Mouse (Mus musculus) CH12.LX (cell line): ENCODE measurements around the gene Gm5114. TPM values are rescaled to one million over a fixed set of nuclear protein-coding genes. Genes with fewer than 3 reads are reported as not detected.

Experiments
- DNase-seq: peaks from one replicate; pipeline ENCODE4 v3.0.0-alpha.2; 2013; ENCODE audit errors: extremely low read depth
- H3K27ac ChIP-seq: 2 replicates; pipeline ENCODE4 v1.5.1; 2012; ENCODE audit warnings: low read depth, mild to moderate bottlenecking, control low read depth, moderate library complexity; ENCODE audit not compliant: insufficient read depth
- H3K27me3 ChIP-seq: replicated peaks from 2 replicates; pipeline ENCODE3; 2012; ENCODE audit warnings: inconsistent platforms
- H3K36me3 ChIP-seq, 2 experiments: replicated peaks in 1 of 2; 2 replicates each; pipeline versions ENCODE3 to v1.6.1; 2012; ENCODE audit warnings: inconsistent platforms in 1 of 2, low read length in 1 of 2, mild to moderate bottlenecking in 1 of 2, mixed read lengths in 1 of 2, moderate library complexity in 1 of 2; ENCODE audit not compliant: control insufficient read depth in 1 of 2, insufficient read depth in 1 of 2
- H3K4me1 ChIP-seq, 2 experiments: 2 replicates each; pipeline ENCODE4 v1.6.1; 2012; ENCODE audit warnings: inconsistent platforms in 1 of 2, moderate library complexity in 1 of 2; ENCODE audit not compliant: insufficient read depth in 2 of 2, control insufficient read depth in 1 of 2
- H3K4me2 ChIP-seq: 2 replicates; pipeline ENCODE4 v1.6.1; 2012; ENCODE audit warnings: low read depth, mild to moderate bottlenecking, control low read depth; ENCODE audit not compliant: poor library complexity, insufficient read depth, severe bottlenecking
- H3K4me3 ChIP-seq, 3 experiments: fragments of 150-350 bp in 1 of 3; sonication (generic) in 1 of 3; replicated peaks in 1 of 3; 2 replicates each; pipeline versions ENCODE3 to v1.5.1; 2011 to 2012; ENCODE audit warnings: low read depth in 2 of 3, low read length in 2 of 3, mild to moderate bottlenecking in 2 of 3, moderate library complexity in 2 of 3, control low read depth in 1 of 3, improper control_type of control experiment in 1 of 3, inconsistent platforms in 1 of 3, mixed read lengths in 1 of 3; ENCODE audit not compliant: poor library complexity in 1 of 3
- H3K79me2 ChIP-seq: replicated peaks from 2 replicates; pipeline ENCODE4 v1.6.1; 2012; ENCODE audit warnings: mild to moderate bottlenecking, moderate library complexity; ENCODE audit not compliant: control insufficient read depth, poor library complexity, insufficient read depth, severe bottlenecking; ENCODE audit errors: extremely low read depth
- H3K9ac ChIP-seq: 2 replicates; pipeline ENCODE4 v1.6.1; 2012; ENCODE audit warnings: low read depth, mild to moderate bottlenecking, control low read depth, moderate library complexity; ENCODE audit not compliant: insufficient read depth
- H3K9me3 ChIP-seq: replicated peaks from 2 replicates; pipeline ENCODE3; 2012; ENCODE audit warnings: low read length, inconsistent platforms, mixed read lengths
- BHLHE40 ChIP-seq: IDR thresholded peaks from 2 replicates; pipeline ENCODE4 v1.6.1; 2011; ENCODE audit warnings: mild to moderate bottlenecking, low read depth, low read length, improper control_type of control experiment
- CHD2 ChIP-seq: IDR thresholded peaks from 2 replicates; pipeline ENCODE4 v1.6.1; 2011; ENCODE audit warnings: low read length, improper control_type of control experiment
- ELF1 ChIP-seq: IDR thresholded peaks from 2 replicates; pipeline ENCODE4 v1.6.1; 2014; ENCODE audit warnings: low read depth, mild to moderate bottlenecking, inconsistent platforms, low read length, improper control_type of control experiment
- EP300 ChIP-seq: IDR thresholded peaks from 2 replicates; pipeline ENCODE4 v1.6.1; 2011; ENCODE audit warnings: low read length, improper control_type of control experiment
- JUN ChIP-seq: IDR thresholded peaks from 2 replicates; pipeline ENCODE4 v1.6.1; 2011; ENCODE audit warnings: low read depth, mild to moderate bottlenecking, low read length, improper control_type of control experiment, moderate library complexity; ENCODE audit not compliant: insufficient read depth
- JUND ChIP-seq: conservative IDR thresholded peaks from 2 replicates; pipeline ENCODE4 v1.6.1; 2011; ENCODE audit warnings: low read depth, low read length, improper control_type of control experiment
- MAFK ChIP-seq: IDR thresholded peaks from 2 replicates; pipeline ENCODE4 v1.6.1; 2011; ENCODE audit warnings: low read length, improper control_type of control experiment; ENCODE audit not compliant: insufficient replicate concordance
- MAX ChIP-seq: IDR thresholded peaks from 2 replicates; pipeline ENCODE4 v1.6.1; 2011; ENCODE audit warnings: low read length, improper control_type of control experiment
- MAZ ChIP-seq: IDR thresholded peaks from 2 replicates; pipeline ENCODE4 v1.6.1; 2012; ENCODE audit warnings: low read depth, mild to moderate bottlenecking, inconsistent platforms, low read length, improper control_type of control experiment, moderate library complexity
- MXI1 ChIP-seq: IDR thresholded peaks from 2 replicates; pipeline ENCODE4 v1.6.1; 2011; ENCODE audit warnings: mild to moderate bottlenecking, low read depth, low read length, improper control_type of control experiment
- MYC ChIP-seq: IDR thresholded peaks from 2 replicates; pipeline ENCODE4 v1.6.1; 2011; ENCODE audit warnings: low read depth, mild to moderate bottlenecking, improper control_type of control experiment, low read length
- NRF1 ChIP-seq: IDR thresholded peaks from 2 replicates; pipeline ENCODE4 v1.6.1; 2014; ENCODE audit warnings: low read depth, mild to moderate bottlenecking, inconsistent platforms, low read length, improper control_type of control experiment, moderate library complexity
- POLR2A ChIP-seq: IDR thresholded peaks from 2 replicates; pipeline ENCODE4 v1.6.1; 2011; ENCODE audit warnings: low read depth, mild to moderate bottlenecking, improper control_type of control experiment, low read length
- RCOR1 ChIP-seq: conservative IDR thresholded peaks from 2 replicates; pipeline ENCODE4 v1.6.1; 2012; ENCODE audit warnings: low read depth, mild to moderate bottlenecking, inconsistent platforms, low read length, improper control_type of control experiment
- TCF12 ChIP-seq: IDR thresholded peaks from 2 replicates; pipeline ENCODE4 v1.6.1; 2014; ENCODE audit warnings: low read depth, mild to moderate bottlenecking, inconsistent platforms, low read length, improper control_type of control experiment
- USF1 ChIP-seq: IDR thresholded peaks from 2 replicates; pipeline ENCODE4 v1.6.1; 2014; ENCODE audit warnings: low read depth, mild to moderate bottlenecking, inconsistent platforms, low read length, improper control_type of control experiment
- ZC3H11A ChIP-seq: IDR thresholded peaks from 2 replicates; pipeline ENCODE4 v1.6.1; 2012; ENCODE audit warnings: low read depth, mild to moderate bottlenecking, inconsistent platforms, low read length, improper control_type of control experiment
- ZNF384 ChIP-seq: IDR thresholded peaks from 2 replicates; pipeline ENCODE4 v1.6.1; 2012; ENCODE audit warnings: low read depth, low read length, improper control_type of control experiment, inconsistent platforms
- dilution Hi-C: fragments of 300-500 bp; cut with MboI; formaldehyde crosslinking; loops from 2 replicates; pipeline ENCODE4 v1.14.3; 2020; ENCODE audit warnings: low sequenced_read_pairs; ENCODE audit not compliant: extremely low pct_unique_long_range_greater_than_20kb, extremely low pct_ligation_motif_present
- in situ Hi-C: fragments of 300-500 bp; cut with MboI; formaldehyde crosslinking; loops from 3 replicates; pipeline ENCODE4 v1.14.3; 2019; ENCODE audit warnings: low sequenced_read_pairs, low pct_ligation_motif_present, low pct_unique_long_range_greater_than_20kb, mixed read lengths
- polyA plus RNA-seq: library from polyadenylated mRNA; unstranded; fragments of >175 nt; gene quantifications from 2 replicates; pipeline ENCODE4 v1.2.1, GENCODE M21; 2012; ENCODE audit warnings: low read depth; ENCODE audit not compliant: insufficient read length
- total RNA-seq, 2 experiments: library from RNA; depleted of rRNA; stranded (reverse); fragments of 300-350 nt in 1 of 2; fragments of >200 nt in 1 of 2; gene quantifications; 2 replicates each; pipeline ENCODE4 v1.2.3; 2012 to 2014

Gm5114 gene
- total and polyA plus RNA-seq, 3 experiments: not detected

DNA sequence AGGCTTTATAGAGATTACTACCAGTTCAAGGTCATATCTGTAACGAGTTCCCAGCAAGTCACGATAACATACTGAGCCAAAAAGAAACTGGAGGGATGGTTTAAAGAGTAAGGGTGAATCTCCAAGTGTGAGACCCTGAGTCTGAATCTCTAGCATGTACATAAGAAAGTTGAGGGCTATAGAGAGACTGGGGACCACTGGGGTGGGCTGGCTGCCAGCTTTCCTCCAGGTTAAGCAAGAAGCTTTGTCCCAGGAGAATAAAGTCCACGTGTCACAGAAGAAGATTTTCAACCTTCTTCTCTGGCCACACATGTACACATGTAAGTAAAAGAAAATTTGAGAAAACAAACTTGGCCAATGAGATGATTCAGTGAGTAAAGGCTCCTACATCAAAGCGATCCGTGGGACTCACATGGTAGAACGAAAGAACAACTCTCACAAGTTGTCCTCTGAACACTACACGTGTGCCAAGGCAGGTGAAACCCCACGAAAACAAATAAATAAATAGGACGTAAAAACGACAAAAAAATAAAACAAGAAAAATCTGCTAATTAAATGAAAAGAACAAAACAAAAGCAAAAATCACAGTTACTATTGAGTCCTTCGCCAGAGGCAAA is 35.8 kb upstream of the Gm5114 start:
- Histone ChIP-seq H3K9me3 (no peaks in the 10 kb centered on the region), H3K27ac (no peak overlapping the region), H3K27me3 (no peaks in the 10 kb centered on the region), H3K79me2 (peaks cover 6% of the 10 kb centered on the region; the same call in 1 of the 2 replicates), H3K9ac (peak overlapping the region; percentile 65), H3K4me1 (peaks cover 8 to 27% of the 10 kb centered on the region in 2 experiments; a peak in 3 of 4 replicates)
- no peak for DNase-seq
- TF ChIP-seq MAZ (no peak), BHLHE40 (0 out of 2 replicates have a peak, but pooled peaks have one; percentile 22), MAX (peak; percentile 23; the same call in 1 of the 2 replicates)
- TF ChIP-seq, all 38 proteins: peak for 2
- H3K4me2 ChIP-seq: peak overlapping the region; percentile 68
- H3K4me3 ChIP-seq: peak overlapping the region; percentile 5 to 78 (median 72)
- dilution Hi-C loops (no loop called here), in situ Hi-C loops (no loop called here)
- peaks cover 0 to 7% of the 10 kb centered on the region in 2 experiments for H3K36me3 ChIP-seq

- dilution Hi-C loops: no loop called here
- no peak overlapping the region for H3K4me3 ChIP-seq
- in situ Hi-C loops: no loop called here
Observed at GRCm38 (mm10) chr7:39441237-39441636, 28.3 kb upstream of the Gm5114 start.

GRCm38 (mm10) chr7:39440362-39440761 is 27.4 kb upstream of the Gm5114 start:
- no peak overlapping the region for H3K4me2 ChIP-seq
- H3K27ac ChIP-seq: no peak overlapping the region
- TF ChIP-seq JUND: no peak
- TF ChIP-seq JUN: no peak
- no peak for TF ChIP-seq MYC
- no peak for TF ChIP-seq RCOR1
- no peak for TF ChIP-seq USF1
- no peak for TF ChIP-seq ELF1
- no peak for TF ChIP-seq POLR2A
- TF ChIP-seq ZNF384: no peak
- no peak for TF ChIP-seq MAFK
- TF ChIP-seq ZC3H11A: no peak
- no peak for TF ChIP-seq EP300
- no peaks in the 10 kb centered on the region for H3K4me1 ChIP-seq
- H3K27me3 ChIP-seq: peaks cover 39% of the 10 kb centered on the region
- no peak overlapping the region for H3K9ac ChIP-seq
- no peaks in the 10 kb centered on the region for H3K79me2 ChIP-seq
- DNase-seq: no peak
- in situ Hi-C loops: no loop called here
- H3K9me3 ChIP-seq: peaks cover 8% of the 10 kb centered on the region
- H3K36me3 ChIP-seq: no peaks in the 10 kb centered on the region
- dilution Hi-C loops: no loop called here
- no peak overlapping the region for H3K4me3 ChIP-seq

More at GRCm38 (mm10) chr7:39441237-39441636, 28.3 kb upstream of the Gm5114 start:
- Histone ChIP-seq H3K9me3 (peaks cover 4% of the 10 kb centered on the region), H3K79me2 (no peaks in the 10 kb centered on the region), H3K27me3 (peaks cover 35% of the 10 kb centered on the region), H3K27ac (no peak overlapping the region), H3K4me2 (no peak overlapping the region), H3K36me3 (no peaks in the 10 kb centered on the region), H3K9ac (no peak overlapping the region), H3K4me1 (no peaks in the 10 kb centered on the region)
- DNase-seq: no peak
- no peak for TF ChIP-seq TCF12
- TF ChIP-seq MAX: no peak
- no peak for TF ChIP-seq JUN
- no peak for TF ChIP-seq CHD2
- no peak for TF ChIP-seq MAFK
- no peak for TF ChIP-seq EP300
- no peak for TF ChIP-seq USF1
- TF ChIP-seq NRF1: no peak
- TF ChIP-seq MXI1: no peak
